Mouse (Mus musculus) CH12.LX (cell line): ENCODE data around the gene Azi2. TPM values are rescaled to one million over a fixed set of nuclear protein-coding genes. Genes with fewer than 3 reads are reported as not detected.

ENCODE experiments used
- DNase-seq: peaks from one replicate; pipeline ENCODE4 v3.0.0-alpha.2; 2013; ENCODE audit errors: extremely low read depth
- H3K27ac ChIP-seq: 2 replicates; pipeline ENCODE4 v1.5.1; 2012; ENCODE audit warnings: low read depth, mild to moderate bottlenecking, control low read depth, moderate library complexity; ENCODE audit not compliant: insufficient read depth
- H3K27me3 ChIP-seq: replicated peaks from 2 replicates; pipeline ENCODE3; 2012; ENCODE audit warnings: inconsistent platforms
- H3K36me3 ChIP-seq, 2 experiments: replicated peaks in 1 of 2; 2 replicates each; pipeline versions ENCODE3 to v1.6.1; 2012; ENCODE audit warnings: inconsistent platforms in 1 of 2, low read length in 1 of 2, mild to moderate bottlenecking in 1 of 2, mixed read lengths in 1 of 2, moderate library complexity in 1 of 2; ENCODE audit not compliant: control insufficient read depth in 1 of 2, insufficient read depth in 1 of 2
- H3K4me1 ChIP-seq, 2 experiments: 2 replicates each; pipeline ENCODE4 v1.6.1; 2012; ENCODE audit warnings: inconsistent platforms in 1 of 2, moderate library complexity in 1 of 2; ENCODE audit not compliant: insufficient read depth in 2 of 2, control insufficient read depth in 1 of 2
- H3K4me2 ChIP-seq: 2 replicates; pipeline ENCODE4 v1.6.1; 2012; ENCODE audit warnings: low read depth, mild to moderate bottlenecking, control low read depth; ENCODE audit not compliant: poor library complexity, insufficient read depth, severe bottlenecking
- H3K4me3 ChIP-seq, 3 experiments: fragments of 150-350 bp in 1 of 3; sonication (generic) in 1 of 3; replicated peaks in 1 of 3; 2 replicates each; pipeline versions ENCODE3 to v1.5.1; 2011 to 2012; ENCODE audit warnings: low read depth in 2 of 3, low read length in 2 of 3, mild to moderate bottlenecking in 2 of 3, moderate library complexity in 2 of 3, control low read depth in 1 of 3, improper control_type of control experiment in 1 of 3, inconsistent platforms in 1 of 3, mixed read lengths in 1 of 3; ENCODE audit not compliant: poor library complexity in 1 of 3
- H3K79me2 ChIP-seq: replicated peaks from 2 replicates; pipeline ENCODE4 v1.6.1; 2012; ENCODE audit warnings: mild to moderate bottlenecking, moderate library complexity; ENCODE audit not compliant: control insufficient read depth, poor library complexity, insufficient read depth, severe bottlenecking; ENCODE audit errors: extremely low read depth
- H3K9ac ChIP-seq: 2 replicates; pipeline ENCODE4 v1.6.1; 2012; ENCODE audit warnings: low read depth, mild to moderate bottlenecking, control low read depth, moderate library complexity; ENCODE audit not compliant: insufficient read depth
- H3K9me3 ChIP-seq: replicated peaks from 2 replicates; pipeline ENCODE3; 2012; ENCODE audit warnings: low read length, inconsistent platforms, mixed read lengths
- CHD2 ChIP-seq: IDR thresholded peaks from 2 replicates; pipeline ENCODE4 v1.6.1; 2011; ENCODE audit warnings: low read length, improper control_type of control experiment
- CTCF ChIP-seq, 2 experiments: IDR thresholded peaks in 1 of 2; conservative IDR thresholded peaks in 1 of 2; 2 replicates each; pipeline ENCODE4 v1.5.1; 2011 to 2012; ENCODE audit warnings: low read depth in 2 of 2, low read length in 2 of 2, improper control_type of control experiment in 1 of 2, inconsistent platforms in 1 of 2, mild to moderate bottlenecking in 1 of 2, moderate library complexity in 1 of 2
- ELF1 ChIP-seq: IDR thresholded peaks from 2 replicates; pipeline ENCODE4 v1.6.1; 2014; ENCODE audit warnings: low read depth, mild to moderate bottlenecking, inconsistent platforms, low read length, improper control_type of control experiment
- EP300 ChIP-seq: IDR thresholded peaks from 2 replicates; pipeline ENCODE4 v1.6.1; 2011; ENCODE audit warnings: low read length, improper control_type of control experiment
- GABPA ChIP-seq: IDR thresholded peaks from 2 replicates; pipeline ENCODE4 v1.6.1; 2012; ENCODE audit warnings: low read depth, low read length, improper control_type of control experiment, inconsistent platforms; ENCODE audit not compliant: insufficient replicate concordance
- HCFC1 ChIP-seq: IDR thresholded peaks from 2 replicates; pipeline ENCODE4 v1.6.1; 2012; ENCODE audit warnings: low read depth, mild to moderate bottlenecking, inconsistent platforms, low read length, improper control_type of control experiment
- KAT2A ChIP-seq: IDR thresholded peaks from 2 replicates; pipeline ENCODE4 v1.6.1; 2012; ENCODE audit warnings: low read length, improper control_type of control experiment, inconsistent platforms; ENCODE audit not compliant: insufficient replicate concordance
- MAFK ChIP-seq: IDR thresholded peaks from 2 replicates; pipeline ENCODE4 v1.6.1; 2011; ENCODE audit warnings: low read length, improper control_type of control experiment; ENCODE audit not compliant: insufficient replicate concordance
- MAX ChIP-seq: IDR thresholded peaks from 2 replicates; pipeline ENCODE4 v1.6.1; 2011; ENCODE audit warnings: low read length, improper control_type of control experiment
- MAZ ChIP-seq: IDR thresholded peaks from 2 replicates; pipeline ENCODE4 v1.6.1; 2012; ENCODE audit warnings: low read depth, mild to moderate bottlenecking, inconsistent platforms, low read length, improper control_type of control experiment, moderate library complexity
- MEF2A ChIP-seq: IDR thresholded peaks from 2 replicates; pipeline ENCODE4 v1.6.1; 2014; ENCODE audit warnings: low read depth, mild to moderate bottlenecking, inconsistent platforms, low read length, improper control_type of control experiment, borderline replicate concordance
- MXI1 ChIP-seq: IDR thresholded peaks from 2 replicates; pipeline ENCODE4 v1.6.1; 2011; ENCODE audit warnings: mild to moderate bottlenecking, low read depth, low read length, improper control_type of control experiment
- MYC ChIP-seq: IDR thresholded peaks from 2 replicates; pipeline ENCODE4 v1.6.1; 2011; ENCODE audit warnings: low read depth, mild to moderate bottlenecking, improper control_type of control experiment, low read length
- NELFE ChIP-seq: IDR thresholded peaks from 2 replicates; pipeline ENCODE4 v1.6.1; 2011; ENCODE audit warnings: low read depth, low read length, improper control_type of control experiment
- NRF1 ChIP-seq: IDR thresholded peaks from 2 replicates; pipeline ENCODE4 v1.6.1; 2014; ENCODE audit warnings: low read depth, mild to moderate bottlenecking, inconsistent platforms, low read length, improper control_type of control experiment, moderate library complexity
- PAX5 ChIP-seq: IDR thresholded peaks from 2 replicates; pipeline ENCODE4 v1.6.1; 2012; ENCODE audit warnings: low read length, inconsistent platforms, mixed read lengths
- POLR2A ChIP-seq: IDR thresholded peaks from 2 replicates; pipeline ENCODE4 v1.6.1; 2011; ENCODE audit warnings: low read depth, mild to moderate bottlenecking, improper control_type of control experiment, low read length
- POLR2AphosphoS2 ChIP-seq: IDR thresholded peaks from 2 replicates; pipeline ENCODE4 v1.6.1; 2011; ENCODE audit warnings: low read depth, low read length, improper control_type of control experiment
- SIN3A ChIP-seq: IDR thresholded peaks from 2 replicates; pipeline ENCODE4 v1.6.1; 2012; ENCODE audit warnings: low read length, improper control_type of control experiment, inconsistent platforms
- SMC3 ChIP-seq: IDR thresholded peaks from 2 replicates; pipeline ENCODE4 v1.6.1; 2011; ENCODE audit warnings: low read depth, low read length, improper control_type of control experiment
- TBP ChIP-seq: conservative IDR thresholded peaks from 2 replicates; pipeline ENCODE4 v1.6.1; 2011; ENCODE audit warnings: low read depth, low read length, improper control_type of control experiment
- USF2 ChIP-seq: conservative IDR thresholded peaks from 2 replicates; pipeline ENCODE4 v1.6.1; 2011; ENCODE audit warnings: low read depth, low read length, improper control_type of control experiment
- dilution Hi-C: fragments of 300-500 bp; cut with MboI; formaldehyde crosslinking; loops from 2 replicates; pipeline ENCODE4 v1.14.3; 2020; ENCODE audit warnings: low sequenced_read_pairs; ENCODE audit not compliant: extremely low pct_unique_long_range_greater_than_20kb, extremely low pct_ligation_motif_present
- in situ Hi-C: fragments of 300-500 bp; cut with MboI; formaldehyde crosslinking; loops from 3 replicates; pipeline ENCODE4 v1.14.3; 2019; ENCODE audit warnings: low sequenced_read_pairs, low pct_ligation_motif_present, low pct_unique_long_range_greater_than_20kb, mixed read lengths
- polyA plus RNA-seq: library from polyadenylated mRNA; unstranded; fragments of >175 nt; gene quantifications from 2 replicates; pipeline ENCODE4 v1.2.1, GENCODE M21; 2012; ENCODE audit warnings: low read depth; ENCODE audit not compliant: insufficient read length
- total RNA-seq, 2 experiments: library from RNA; depleted of rRNA; stranded (reverse); fragments of 300-350 nt in 1 of 2; fragments of >200 nt in 1 of 2; gene quantifications; 2 replicates each; pipeline ENCODE4 v1.2.3; 2012 to 2014

The Azi2 gene
- total and polyA plus RNA-seq, 3 experiments: 25.4 to 52.6 (median 32.6) TPM

- no peak overlapping the region for H3K9ac ChIP-seq
- H3K27ac ChIP-seq: no peak overlapping the region
- no peak overlapping the region for H3K4me2 ChIP-seq
- H3K4me3 ChIP-seq: no peak overlapping the region
- no peak for DNase-seq
- H3K27me3 ChIP-seq: no peaks in the 10 kb centered on the region
- in situ Hi-C loops: no loop called here
- dilution Hi-C loops: no loop called here
- no peak for TF ChIP-seq ELF1
- TF ChIP-seq USF2: no peak
- TF ChIP-seq MEF2A: no peak
- no peak for TF ChIP-seq PAX5
- no peak for TF ChIP-seq MXI1
- TF ChIP-seq MAX: no peak
- no peak for TF ChIP-seq CHD2
- TF ChIP-seq SMC3: no peak
- no peak for TF ChIP-seq HCFC1
- TF ChIP-seq MAFK: no peak
- no peak for TF ChIP-seq GABPA
- TF ChIP-seq KAT2A: no peak
- no peak for TF ChIP-seq CTCF (conservative IDR thresholded peaks at IDR 0.05 in 1 of 2, IDR thresholded peaks at IDR 0.05 in 1 of 2; ENCODE audit: low read depth in 2 of 2, low read length in 2 of 2)
- TF ChIP-seq EP300: no peak
- no peak for TF ChIP-seq NRF1
- no peak for TF ChIP-seq MAZ
- no peaks in the 10 kb centered on the region for H3K36me3 ChIP-seq
- H3K9me3 ChIP-seq: no peaks in the 10 kb centered on the region
- no peaks in the 10 kb centered on the region for H3K4me1 ChIP-seq
- no peaks in the 10 kb centered on the region for H3K79me2 ChIP-seq
Observed at GRCm38 (mm10) chr9:118003218-118003886, 36.9 kb upstream of the Azi2 start.

- no peaks in the 10 kb centered on the region for H3K4me1 ChIP-seq
- dilution Hi-C loops: no loop called here
- H3K36me3 ChIP-seq: no peaks in the 10 kb centered on the region
- H3K27ac ChIP-seq: no peak overlapping the region
- no peak overlapping the region for H3K4me2 ChIP-seq
- no peaks in the 10 kb centered on the region for H3K79me2 ChIP-seq
- no peak overlapping the region for H3K4me3 ChIP-seq
- H3K9ac ChIP-seq: no peak overlapping the region
- H3K27me3 ChIP-seq: no peaks in the 10 kb centered on the region
- TF ChIP-seq MYC (no peak), USF2 (no peak), CTCF (conservative IDR thresholded peaks at IDR 0.05 in 1 of 2, IDR thresholded peaks at IDR 0.05 in 1 of 2; ENCODE audit: low read depth in 2 of 2, low read length in 2 of 2) (no peak), GABPA (no peak), POLR2AphosphoS2 (no peak), NELFE (no peak), TBP (no peak), SIN3A (no peak), POLR2A (no peak)
- in situ Hi-C loops: no loop called here
- no peak for DNase-seq
- H3K9me3 ChIP-seq: no peaks in the 10 kb centered on the region
Observed at GRCm38 (mm10) chr9:118003937-118004336, 36.4 kb upstream of the Azi2 start.
